Mouse (Mus musculus) embryonic fibroblast, embryonic 13.5 days (primary cell): ENCODE measurements around the gene Sec16b.

ENCODE experiments used
- CTCF ChIP-seq: IDR thresholded peaks from 2 replicates; pipeline ENCODE4 v1.5.1; 2011; ENCODE audit warnings: mild to moderate bottlenecking, control low read depth, low read length, moderate library complexity, borderline replicate concordance; ENCODE audit not compliant: insufficient read depth
- POLR2A ChIP-seq: IDR thresholded peaks from 2 replicates; pipeline ENCODE4 v1.6.1; 2011; ENCODE audit warnings: low read depth, mild to moderate bottlenecking, control low read depth, low read length, moderate library complexity

- TF ChIP-seq CTCF (no peak), POLR2A (no peak)
Observed at GRCm38 (mm10) chr1:157524775-157525174, 18.2 kb downstream of the Sec16b start.
